Mouse (Mus musculus) cerebellum, postnatal 4 days (tissue): ENCODE data around the gene Arid2.
"Not testable (repeated sequence)": the region's sequence is repeated elsewhere in the genome, so short reads cannot be mapped to it uniquely, and the experiment has no call there.

Source experiments
- DNase-seq, 2 experiments: peaks; one replicate each; pipeline ENCODE4 v3.0.0; 2022; ENCODE audit warnings: low spot score in 2 of 2, mixed read lengths in 1 of 2

The Arid2 gene

DNA sequence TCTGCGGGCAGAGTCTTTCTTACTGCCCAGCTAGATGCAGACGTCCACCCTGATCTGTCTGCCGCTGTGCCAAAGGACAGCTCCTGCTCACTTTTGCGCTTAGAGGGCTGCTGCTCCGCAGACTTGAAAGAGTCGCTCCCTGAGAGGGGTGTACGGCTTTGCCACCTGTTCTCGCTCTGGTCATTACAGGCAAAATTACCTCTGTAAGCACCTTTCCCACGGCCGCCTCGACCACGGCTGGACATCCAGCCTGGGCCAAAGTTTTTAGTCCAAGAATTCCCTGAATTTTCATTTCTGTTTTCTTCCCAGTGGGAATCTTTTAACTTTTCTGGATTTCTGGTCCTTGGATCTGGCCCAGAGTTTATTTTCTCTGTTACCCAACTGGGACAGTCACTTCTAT lies 130.8 kb downstream of the Arid2 start:
- DNase-seq: no peak

DNA sequence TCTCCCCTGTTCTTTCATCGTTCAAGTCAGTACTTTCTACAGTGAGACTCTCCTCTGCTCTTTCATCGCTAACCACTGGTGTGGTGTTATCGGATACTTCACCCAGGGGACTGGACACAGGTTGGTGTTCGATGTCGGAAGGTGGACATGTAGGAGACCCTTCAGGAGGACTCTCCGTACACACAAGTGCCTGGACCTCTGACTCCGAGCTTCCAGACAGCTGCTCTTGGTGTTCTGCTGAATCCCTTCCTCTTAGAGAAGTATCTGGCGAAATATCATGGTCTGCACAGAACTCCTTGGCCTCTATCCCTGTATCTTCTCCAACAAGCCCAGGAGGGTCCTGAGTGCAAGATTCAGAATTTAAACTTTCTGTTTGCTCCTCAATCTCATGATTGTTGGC lies 132.6 kb downstream of the Arid2 start:
- DNase-seq: no peak

DNA sequence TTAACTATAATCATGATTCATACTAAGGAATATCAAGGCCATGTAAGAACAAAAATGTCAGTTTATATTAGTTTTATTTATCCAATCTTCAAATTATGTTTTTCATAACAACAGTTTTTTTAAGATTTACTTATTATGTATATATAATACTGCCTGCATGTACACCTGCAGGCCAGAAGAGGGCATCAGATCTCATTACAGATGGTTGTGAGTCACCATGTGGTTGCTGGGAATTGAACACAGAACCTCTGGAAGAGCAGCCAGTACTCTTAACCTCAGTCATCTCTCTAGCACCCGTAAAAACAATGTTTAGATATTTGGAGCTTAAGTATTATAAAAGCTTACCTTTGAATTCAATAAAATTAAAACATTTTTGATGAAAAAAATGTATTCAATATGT lies 146.9 kb downstream of the Arid2 start:
- no peak for DNase-seq

DNA sequence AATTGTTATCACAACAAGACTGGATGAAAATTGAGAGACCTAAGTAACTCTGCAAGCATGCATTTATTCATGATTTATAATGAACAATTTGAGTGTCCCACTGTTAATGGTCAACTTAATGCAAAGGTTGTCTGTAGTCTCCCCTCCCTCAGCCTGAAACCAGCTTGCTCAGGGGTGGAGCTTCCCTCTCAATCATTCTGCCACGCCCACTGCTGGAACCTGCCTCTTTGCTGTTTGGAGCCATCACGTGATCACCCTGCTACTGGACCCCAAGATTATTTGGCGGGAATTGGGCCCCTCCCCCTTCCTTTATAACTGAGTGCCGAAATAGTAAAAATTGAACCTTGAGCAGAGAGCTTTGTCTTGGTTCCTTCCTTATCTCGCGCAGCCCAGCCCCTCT lies 154.2 kb downstream of the Arid2 start:
- not testable (repeated sequence) for DNase-seq

DNA sequence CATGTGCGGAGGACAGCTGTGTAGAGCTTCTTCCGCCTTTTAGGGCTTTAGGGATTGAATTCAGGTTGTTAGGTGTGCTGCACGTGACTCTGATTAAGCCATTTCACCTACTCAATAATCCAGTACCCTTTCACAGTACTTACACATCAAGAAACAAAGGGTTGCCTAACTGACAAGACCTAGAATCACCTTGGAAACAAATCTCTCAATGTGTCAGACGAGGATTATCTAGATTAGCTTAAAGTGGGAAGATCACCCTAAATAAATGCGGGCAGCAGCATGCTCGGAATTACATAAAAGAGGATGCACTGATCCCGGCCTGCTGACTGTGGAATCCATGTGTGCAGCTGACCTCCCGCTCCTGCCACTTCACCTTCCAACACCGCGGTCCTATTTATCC lies 159.5 kb downstream of the Arid2 start:
- DNase-seq: no peak

DNA sequence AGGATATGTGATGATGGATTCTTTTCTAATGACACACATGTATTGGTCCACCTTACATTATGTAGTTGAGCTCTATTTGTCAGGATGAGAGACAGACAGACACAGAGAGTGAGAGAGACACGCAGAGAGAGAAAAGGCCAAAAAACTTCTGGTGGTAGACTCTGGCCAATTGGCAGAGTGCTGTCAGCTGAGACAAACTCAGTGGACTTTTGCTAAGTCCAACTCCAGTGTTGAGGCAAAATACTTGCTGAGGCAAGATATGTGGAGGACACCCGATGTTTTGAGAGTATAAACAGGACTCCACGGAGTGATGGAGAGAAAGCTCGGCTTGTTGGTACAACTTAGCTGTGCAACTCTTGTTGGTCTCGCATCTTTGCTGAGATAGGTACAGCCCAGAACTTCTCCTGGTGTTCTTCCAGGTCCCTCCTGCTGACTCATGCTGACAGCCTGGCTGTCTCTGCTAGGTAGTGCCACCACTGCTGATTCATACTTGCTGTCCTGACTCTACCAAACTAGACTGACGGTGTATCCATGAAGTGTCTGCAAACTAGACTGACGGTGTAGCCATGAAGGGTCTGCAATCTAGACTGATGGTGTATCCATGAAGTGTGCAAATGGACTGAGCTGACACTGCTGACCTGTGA lies 161.5 kb downstream of the Arid2 start:
- no peak for DNase-seq

DNA sequence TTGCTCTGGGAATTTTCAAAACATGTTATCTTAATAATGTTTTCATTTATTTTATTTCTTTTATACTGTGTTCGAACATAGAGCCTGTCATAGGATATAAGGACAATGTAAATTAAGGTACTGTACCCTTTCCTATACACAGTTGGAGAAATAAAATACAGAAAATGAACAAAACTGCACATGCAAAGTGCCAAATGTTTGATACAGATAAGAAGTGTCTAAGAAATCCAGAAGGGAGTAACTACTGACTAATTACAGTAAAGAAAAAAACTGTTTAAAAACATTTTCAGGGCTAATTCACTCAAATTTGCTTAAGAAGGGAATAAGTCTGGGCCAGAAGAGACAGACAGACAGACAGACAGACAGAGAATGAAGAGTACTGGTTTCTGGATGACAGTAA lies 166.0 kb downstream of the Arid2 start:
- DNase-seq: no peak
